Mouse (Mus musculus): ENCODE data around the gene Lnx1.
A peak's percentile ranks its signal among the peaks of the same experiment; 100 is the strongest.

Lnx1 gene

GRCm38 (mm10) chr5:74601965-74602364 is 100.7 kb downstream of the Lnx1 start:
- DNase-seq (ENCODE audit: low spot score): no peak

DNA sequence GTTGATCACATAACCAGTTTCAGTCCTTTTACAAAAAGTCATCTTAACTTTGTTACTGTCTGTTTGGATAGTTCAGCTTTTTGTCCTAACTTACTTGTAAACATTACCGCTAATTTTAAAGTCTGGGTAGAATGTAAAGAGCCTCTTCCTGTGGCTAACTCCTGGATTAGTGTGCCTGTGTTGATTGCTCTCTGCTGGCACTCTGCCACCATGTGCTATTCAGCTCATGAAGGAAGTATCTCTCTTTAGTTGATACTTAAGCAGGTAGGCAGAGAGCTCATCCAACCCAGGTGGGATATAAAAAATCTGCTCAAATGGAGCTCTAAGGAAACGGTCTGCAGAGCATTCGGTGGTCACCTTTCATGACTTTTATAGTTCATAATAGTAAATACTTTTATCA is 101.5 kb downstream of the Lnx1 start:
- DNase-seq (ENCODE audit: low spot score): no peak

DNA sequence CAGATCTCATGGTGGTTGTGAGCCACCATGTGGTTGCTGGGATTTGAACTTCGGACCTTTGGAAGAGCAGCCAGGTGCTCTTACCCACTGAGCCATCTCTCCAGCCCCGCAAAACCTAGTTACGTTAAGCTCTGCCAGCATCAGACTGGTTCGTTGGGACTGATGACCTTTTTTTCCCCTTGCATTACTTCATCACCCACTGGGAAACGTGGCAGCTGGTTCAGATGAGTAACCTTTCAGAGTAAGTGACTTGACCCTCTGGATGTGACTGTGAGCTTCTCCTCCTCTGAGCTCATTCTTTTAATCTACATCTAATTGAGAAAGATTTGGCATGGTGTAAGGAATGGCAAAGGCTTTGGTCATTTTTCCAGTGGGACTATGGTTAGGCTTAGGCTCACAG is 102.7 kb downstream of the Lnx1 start:
- no peak for DNase-seq (ENCODE audit: low spot score)

- no peak for DNase-seq (ENCODE audit: low spot score)
Measured at GRCm38 (mm10) chr5:74593147-74593546, 109.6 kb downstream of the Lnx1 start.

DNA sequence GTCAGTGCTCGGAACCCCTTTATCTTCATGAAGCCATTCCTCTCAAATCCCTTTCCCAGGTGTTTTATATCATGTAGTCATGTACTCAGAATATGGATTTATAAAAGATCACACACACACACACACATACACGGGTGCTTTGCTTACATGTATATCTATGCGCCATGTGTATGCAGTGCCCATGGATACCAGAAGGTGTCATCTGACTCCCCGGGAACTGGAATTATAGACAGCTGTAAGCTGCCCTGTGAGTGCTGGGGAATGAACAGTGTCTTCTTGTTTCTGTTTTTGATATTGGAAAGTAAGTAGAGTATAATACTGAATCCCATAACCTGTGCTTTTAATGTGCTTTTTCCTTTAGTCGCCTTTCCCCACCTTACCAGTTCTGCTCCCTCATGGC is 111.3 kb downstream of the Lnx1 start:
- DNase-seq (ENCODE audit: low spot score): no peak

DNA sequence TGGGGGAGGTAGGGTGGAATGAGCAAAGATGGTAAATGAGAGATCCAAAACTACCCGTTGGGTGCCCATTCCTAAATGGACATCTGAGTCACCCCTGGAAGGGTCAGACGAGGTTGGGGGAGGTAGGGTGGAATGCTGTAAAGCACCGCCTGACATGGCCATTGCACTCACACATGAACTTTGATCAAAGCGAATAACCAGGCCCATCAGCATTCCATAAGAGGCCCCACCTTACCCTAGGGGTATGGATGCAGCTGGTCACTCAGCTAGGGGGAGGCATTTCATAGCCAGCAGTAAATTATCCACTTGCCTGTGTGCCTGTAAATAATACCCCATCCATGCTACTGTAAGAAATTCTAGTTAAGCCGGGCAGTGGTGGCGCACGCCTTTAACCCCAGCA is 113.6 kb downstream of the Lnx1 start:
- DNase-seq (ENCODE audit: low spot score): no peak

DNA sequence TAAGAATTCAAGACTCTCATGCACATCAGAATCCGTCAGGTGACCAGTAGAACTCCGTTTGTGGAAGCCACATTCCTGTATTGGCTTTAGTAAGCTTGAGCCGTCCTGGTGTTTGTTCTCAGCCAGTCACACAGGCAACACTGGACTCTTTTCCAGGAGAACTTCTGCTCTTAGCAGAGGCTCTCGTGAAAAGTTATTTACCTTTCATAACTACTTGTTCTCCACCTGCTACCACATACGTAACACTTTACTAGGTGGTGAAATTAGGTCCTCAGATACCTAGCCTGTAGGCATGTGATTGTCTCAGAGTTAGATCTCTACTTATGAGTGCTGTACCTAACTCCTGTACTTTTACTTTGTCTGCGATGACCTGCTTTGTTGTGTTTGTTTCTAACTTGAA is 130.9 kb downstream of the Lnx1 start:
- no peak for DNase-seq (ENCODE audit: low spot score)

- peak; percentile 68 for DNase-seq (ENCODE audit: low spot score)
Measured at GRCm38 (mm10) chr5:74561151-74561550, 141.6 kb downstream of the Lnx1 start.

GRCm38 (mm10) chr5:74549566-74549965 is 153.1 kb downstream of the Lnx1 start:
- no peak for DNase-seq (ENCODE audit: low spot score)

DNA sequence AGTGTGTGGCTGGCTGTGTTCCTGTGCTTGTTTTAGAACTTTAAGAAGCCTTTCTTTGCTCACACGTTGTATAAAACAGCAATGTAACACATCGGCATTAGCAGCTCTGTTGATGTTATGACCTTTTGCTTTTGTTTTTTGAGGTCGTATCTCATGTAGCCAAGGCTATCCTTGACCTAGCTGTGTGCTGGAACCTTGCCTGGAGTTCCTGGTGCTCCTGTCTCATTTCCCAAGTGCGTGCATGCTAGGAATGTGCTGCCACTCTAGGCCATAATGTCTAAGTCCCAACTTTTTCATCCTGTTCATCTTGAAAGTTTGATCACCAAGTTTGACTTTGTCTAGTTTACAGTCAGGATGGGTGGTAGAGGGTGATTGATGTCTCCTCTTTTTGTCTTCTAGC is 157.1 kb downstream of the Lnx1 start:
- no peak for DNase-seq (ENCODE audit: low spot score)

All from adipocyte (in vitro differentiated cells).